Mouse (Mus musculus) MEL (cell line): ENCODE measurements at regions not wholly inside any gene's neighbourhood (a gene's known extent, or its start where the extent isn't known, plus 50 kb on each side); places are given as distances from the start of the nearest gene placed in this dataset.

ENCODE experiments used
- DNase-seq: peaks from one replicate; pipeline ENCODE4 v3.0.0; 2011; ENCODE audit warnings: low read depth, low spot score
- H3K27ac ChIP-seq: 2 replicates; pipeline ENCODE4 v1.5.1; 2012; ENCODE audit warnings: low read depth, mild to moderate bottlenecking, control low read depth, low read length, moderate library complexity; ENCODE audit not compliant: control insufficient read depth
- H3K27me3 ChIP-seq, 2 experiments: fragments of 150-350 bp in 1 of 2; sonication (generic) in 1 of 2; 2 replicates each; pipeline ENCODE4 v1.6.1; 2012; ENCODE audit warnings: low read length in 2 of 2, mild to moderate bottlenecking in 2 of 2, improper control_type of control experiment in 1 of 2, moderate library complexity in 1 of 2; ENCODE audit not compliant: insufficient read depth in 2 of 2, control insufficient read depth in 1 of 2
- H3K36me3 ChIP-seq, 2 experiments: 2 replicates each; pipeline ENCODE4 v1.6.1; 2012 to 2014; ENCODE audit warnings: low read length in 2 of 2, improper control_type of control experiment in 1 of 2, inconsistent platforms in 1 of 2, mild to moderate bottlenecking in 1 of 2; ENCODE audit not compliant: insufficient read depth in 2 of 2, control insufficient read depth in 1 of 2
- H3K4me1 ChIP-seq, 2 experiments: fragments of 150-350 bp in 1 of 2; sonication (generic) in 1 of 2; 2 replicates each; pipeline ENCODE4 v1.6.1; 2012; ENCODE audit warnings: low read length in 2 of 2, improper control_type of control experiment in 1 of 2, mild to moderate bottlenecking in 1 of 2; ENCODE audit not compliant: insufficient read depth in 2 of 2, control insufficient read depth in 1 of 2
- H3K4me3 ChIP-seq, 2 experiments: fragments of 150-350 bp in 1 of 2; sonication (generic) in 1 of 2; 2 replicates each; pipeline ENCODE4 v1.5.1; 2012; ENCODE audit warnings: low read depth in 2 of 2, low read length in 2 of 2, mild to moderate bottlenecking in 2 of 2, moderate library complexity in 2 of 2, control low read depth in 1 of 2, improper control_type of control experiment in 1 of 2; ENCODE audit not compliant: control insufficient read depth in 1 of 2, insufficient read depth in 1 of 2
- H3K79me2 ChIP-seq: 2 replicates; pipeline ENCODE4 v1.6.1; 2012; ENCODE audit warnings: mild to moderate bottlenecking, low read length, moderate library complexity; ENCODE audit not compliant: control insufficient read depth, poor library complexity, insufficient read depth
- H3K9ac ChIP-seq: 2 replicates; pipeline ENCODE4 v1.6.1; 2012; ENCODE audit warnings: low read depth, mild to moderate bottlenecking, control low read depth, low read length, moderate library complexity; ENCODE audit not compliant: control insufficient read depth, poor library complexity, severe bottlenecking
- H3K9me3 ChIP-seq: fragments of 150-350 bp; sonication (generic); replicated peaks from 2 replicates; pipeline ENCODE4 v1.6.1; 2012; ENCODE audit warnings: mild to moderate bottlenecking, low read length, improper control_type of control experiment, moderate library complexity; ENCODE audit not compliant: insufficient read depth
- CTCF ChIP-seq, 3 experiments: IDR thresholded peaks in 2 of 3; conservative IDR thresholded peaks in 1 of 3; 2 replicates each; pipeline ENCODE4 v1.5.1; 2011 to 2012; ENCODE audit warnings: low read length in 3 of 3, low read depth in 2 of 3, mild to moderate bottlenecking in 2 of 3, improper control_type of control experiment in 1 of 3, inconsistent platforms in 1 of 3, mixed read lengths in 1 of 3, moderate library complexity in 1 of 3; ENCODE audit not compliant: control insufficient read depth in 1 of 3, insufficient read depth in 1 of 3, poor library complexity in 1 of 3, severe bottlenecking in 1 of 3
- GABPA ChIP-seq: IDR thresholded peaks from 2 replicates; pipeline ENCODE4 v1.6.1; 2012; ENCODE audit warnings: low read depth, mild to moderate bottlenecking, inconsistent platforms, low read length, improper control_type of control experiment, moderate library complexity
- HCFC1 ChIP-seq: IDR thresholded peaks from 2 replicates; pipeline ENCODE4 v1.6.1; 2012; ENCODE audit warnings: low read depth, mild to moderate bottlenecking, inconsistent platforms, low read length, improper control_type of control experiment, moderate library complexity
- JUND ChIP-seq: IDR thresholded peaks from 2 replicates; pipeline ENCODE4 v1.6.1; 2011; ENCODE audit warnings: low read depth, mild to moderate bottlenecking, improper control_type of control experiment, low read length
- MAFK ChIP-seq: IDR thresholded peaks from 2 replicates; pipeline ENCODE4 v1.6.1; 2011; ENCODE audit warnings: low read depth, mild to moderate bottlenecking, low read length, improper control_type of control experiment, borderline replicate concordance
- MAZ ChIP-seq: IDR thresholded peaks from 2 replicates; pipeline ENCODE4 v1.6.1; 2012; ENCODE audit warnings: low read depth, mild to moderate bottlenecking, inconsistent platforms, low read length, improper control_type of control experiment
- MYC ChIP-seq: IDR thresholded peaks from 2 replicates; pipeline ENCODE4 v1.6.1; 2011; ENCODE audit warnings: low read depth, mild to moderate bottlenecking, low read length, improper control_type of control experiment, moderate library complexity
- NELFE ChIP-seq: IDR thresholded peaks from 2 replicates; pipeline ENCODE4 v1.6.1; 2011; ENCODE audit warnings: low read depth, low read length, improper control_type of control experiment
- NRF1 ChIP-seq: IDR thresholded peaks from 2 replicates; pipeline ENCODE4 v1.6.1; 2014; ENCODE audit warnings: low read depth, mild to moderate bottlenecking, inconsistent platforms, low read length, improper control_type of control experiment, moderate library complexity; ENCODE audit not compliant: poor library complexity, insufficient read depth, severe bottlenecking
- POLR2AphosphoS2 ChIP-seq: IDR thresholded peaks from 2 replicates; pipeline ENCODE4 v1.6.1; 2011; ENCODE audit warnings: low read length, improper control_type of control experiment
- SMC3 ChIP-seq: IDR thresholded peaks from 2 replicates; pipeline ENCODE4 v1.6.1; 2011; ENCODE audit warnings: low read depth, low read length, improper control_type of control experiment
- ZKSCAN1 ChIP-seq: IDR thresholded peaks from 2 replicates; pipeline ENCODE4 v1.6.1; 2012; ENCODE audit warnings: low read depth, mild to moderate bottlenecking, inconsistent platforms, low read length, improper control_type of control experiment, moderate library complexity
- ZNF384 ChIP-seq: IDR thresholded peaks from 2 replicates; pipeline ENCODE4 v1.6.1; 2012; ENCODE audit warnings: low read depth, mild to moderate bottlenecking, inconsistent platforms, low read length, improper control_type of control experiment

DNA sequence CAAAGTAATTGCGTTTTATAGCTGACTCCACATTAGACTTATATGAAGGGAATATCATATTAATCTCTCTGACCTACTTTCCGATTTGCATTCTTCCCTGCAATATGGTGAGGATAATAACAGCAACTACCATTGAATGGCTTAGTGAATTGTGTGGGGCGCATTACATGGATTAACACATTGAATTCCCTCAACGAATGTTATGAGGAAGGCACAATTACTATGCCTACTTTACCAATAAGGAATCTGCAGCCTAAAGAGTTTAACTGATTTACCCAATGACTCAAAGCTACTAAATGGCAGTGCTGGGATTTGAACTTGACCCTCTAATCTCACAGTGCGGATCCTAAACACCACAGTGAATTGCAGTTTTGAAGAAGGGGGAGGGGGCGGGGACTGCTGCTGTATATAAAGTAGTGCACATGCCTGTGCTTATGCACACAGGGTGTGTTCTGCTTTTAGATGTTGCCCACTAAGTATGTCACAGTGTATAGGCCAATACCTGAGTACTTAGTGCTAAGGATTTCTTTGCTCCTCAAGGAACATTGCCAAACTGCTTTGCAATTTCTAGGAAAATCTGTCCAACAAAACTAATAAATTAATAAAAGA is 563.8 kb upstream of the Atp2b1 start:
- no peaks in the 10 kb centered on the region for H3K79me2 ChIP-seq
- no peak overlapping the region for H3K4me3 ChIP-seq
- H3K9me3 ChIP-seq, result no peaks in the 10 kb centered on the region
- H3K27me3 ChIP-seq, result no peaks in the 10 kb centered on the region
- DNase-seq, result no peak
- H3K4me1 ChIP-seq, result no peaks in the 10 kb centered on the region
- H3K9ac ChIP-seq, result no peak overlapping the region
- H3K27ac ChIP-seq, result no peak overlapping the region
- no peaks in the 10 kb centered on the region for H3K36me3 ChIP-seq
- no peak for TF ChIP-seq ZNF384
- no peak for TF ChIP-seq MAFK
- TF ChIP-seq SMC3, result no peak
- TF ChIP-seq MAZ, result no peak
- TF ChIP-seq MYC, result no peak
- no peak for TF ChIP-seq NRF1
- no peak for TF ChIP-seq ZKSCAN1
- no peak for TF ChIP-seq HCFC1
- TF ChIP-seq POLR2AphosphoS2, result no peak

DNA sequence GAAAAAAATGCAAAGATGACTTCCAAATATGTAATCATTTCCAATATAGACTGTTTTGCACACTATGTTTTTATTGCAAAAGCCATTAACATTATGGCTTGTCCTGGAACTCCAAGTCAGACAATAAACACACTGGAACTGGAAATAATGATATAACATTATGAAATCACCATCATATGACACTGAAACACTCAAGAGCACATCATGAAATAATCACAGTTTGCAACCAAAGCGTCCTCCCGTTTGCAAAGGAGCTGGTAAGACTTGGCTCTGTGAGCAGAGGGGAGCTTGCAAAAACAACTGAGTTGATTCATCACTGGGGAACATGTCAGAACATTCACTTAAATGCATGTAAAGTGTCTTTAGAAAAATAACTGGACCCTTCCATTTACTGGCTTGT is 562.1 kb upstream of the Atp2b1 start:
- Histone ChIP-seq H3K9ac (no peak overlapping the region), H3K4me3 (no peak overlapping the region), H3K27ac (no peak overlapping the region), H3K36me3 (no peaks in the 10 kb centered on the region)
- DNase-seq, result no peak
- no peak for TF ChIP-seq JUND
- TF ChIP-seq, all 39 proteins: peak for 0
- Histone ChIP-seq H3K27me3 (no peaks in the 10 kb centered on the region), H3K4me1 (no peaks in the 10 kb centered on the region), H3K79me2 (no peaks in the 10 kb centered on the region), H3K9me3 (no peaks in the 10 kb centered on the region)

DNA sequence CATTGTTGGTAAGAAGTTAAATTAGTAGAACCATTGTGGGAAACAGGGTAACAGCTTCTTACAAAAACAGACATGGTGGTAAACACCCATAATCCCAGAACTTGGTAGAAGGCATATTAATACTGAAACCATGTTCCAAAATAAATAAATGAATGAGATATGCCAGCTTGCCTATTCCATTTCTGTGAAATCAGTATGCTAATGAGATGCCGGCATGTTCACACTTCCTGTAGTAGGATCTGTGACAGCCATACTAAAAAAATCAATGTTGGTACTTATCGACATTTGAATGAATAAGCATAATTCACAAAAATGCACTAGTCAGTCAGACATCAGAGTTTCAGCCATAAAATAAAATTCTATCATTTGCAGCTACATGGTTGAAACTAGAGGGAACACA is 559.7 kb upstream of the Atp2b1 start:
- Histone ChIP-seq H3K36me3 (no peaks in the 10 kb centered on the region), H3K9ac (no peak overlapping the region), H3K4me1 (no peaks in the 10 kb centered on the region), H3K9me3 (no peaks in the 10 kb centered on the region), H3K4me3 (no peak overlapping the region), H3K79me2 (no peaks in the 10 kb centered on the region), H3K27me3 (no peaks in the 10 kb centered on the region), H3K27ac (no peak overlapping the region)
- no peak for DNase-seq
- TF ChIP-seq CTCF (IDR thresholded peaks at IDR 0.05 in 2 of 3, conservative IDR thresholded peaks at IDR 0.05 in 1 of 3; ENCODE audit: control insufficient read depth in 1 of 3, insufficient read depth in 1 of 3, low read depth in 2 of 3, low read length in 3 of 3, poor library complexity in 1 of 3, severe bottlenecking in 1 of 3), result no peak
- no peak for TF ChIP-seq SMC3
- TF ChIP-seq NELFE, result no peak
- no peak for TF ChIP-seq GABPA
